Mouse (Mus musculus) frontal cortex, adult (tissue): ENCODE results near the gene Rps13.
A peak's percentile ranks its signal among the peaks of the same experiment; 100 is the strongest.
"Not testable (repeated sequence)": the region's sequence is repeated elsewhere in the genome, so short reads cannot be mapped to it uniquely, and the experiment has no call there.

ENCODE experiments used
- ATAC-seq: cut with Nextera tagmentation; 2 replicates; pipeline ENCODE4 v1.9.2; 2017; ENCODE audit warnings: mild to moderate bottlenecking, moderate library complexity, mixed read lengths; ENCODE audit not compliant: low TSS enrichment

The Rps13 gene

GRCm38 (mm10) chr7:116333713-116334668 is at the start of gene Rps13:
Gene Rps13, minus strand, starts transcription at chr7:116334195.
- peak; percentile 97 for ATAC-seq

DNA sequence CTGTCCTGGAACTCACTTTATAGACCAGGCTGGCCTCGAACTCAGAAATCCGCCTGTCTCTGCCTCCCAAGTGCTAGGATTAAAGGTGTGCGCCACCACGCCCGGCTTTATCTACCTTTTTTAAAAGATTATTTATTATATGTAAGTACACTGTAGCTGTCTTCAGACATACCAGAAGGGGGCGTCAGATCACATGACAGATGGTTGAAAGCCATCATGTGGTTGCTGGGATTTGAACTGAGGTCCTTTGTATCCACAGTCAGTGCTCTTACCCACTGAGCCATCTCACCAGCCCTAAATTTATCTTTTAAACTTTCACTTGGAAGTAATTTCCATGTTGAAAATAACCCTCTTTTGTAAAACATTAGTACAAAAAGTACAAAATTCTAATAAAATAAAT is 45.2 kb upstream of the Rps13 start:
- ATAC-seq: not testable (repeated sequence)

DNA sequence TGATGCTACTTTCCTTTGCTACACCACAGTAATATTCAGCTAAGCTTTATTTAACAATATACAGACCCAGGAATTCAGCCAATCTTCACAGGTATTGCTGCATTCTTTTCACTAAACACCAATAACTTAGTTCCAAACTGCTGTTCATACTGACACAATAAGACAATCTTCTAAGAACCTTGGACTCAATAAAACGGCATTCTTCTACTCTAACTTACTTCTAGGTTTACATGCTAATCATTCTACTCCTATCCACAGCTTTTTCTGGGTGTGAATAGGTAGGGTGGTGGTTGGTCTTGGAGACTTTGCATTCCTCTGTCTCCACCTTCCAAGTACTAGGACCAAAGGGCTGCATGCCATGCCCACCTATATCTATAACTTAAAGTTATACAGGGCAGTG is 40.3 kb upstream of the Rps13 start:
- no peak for ATAC-seq

DNA sequence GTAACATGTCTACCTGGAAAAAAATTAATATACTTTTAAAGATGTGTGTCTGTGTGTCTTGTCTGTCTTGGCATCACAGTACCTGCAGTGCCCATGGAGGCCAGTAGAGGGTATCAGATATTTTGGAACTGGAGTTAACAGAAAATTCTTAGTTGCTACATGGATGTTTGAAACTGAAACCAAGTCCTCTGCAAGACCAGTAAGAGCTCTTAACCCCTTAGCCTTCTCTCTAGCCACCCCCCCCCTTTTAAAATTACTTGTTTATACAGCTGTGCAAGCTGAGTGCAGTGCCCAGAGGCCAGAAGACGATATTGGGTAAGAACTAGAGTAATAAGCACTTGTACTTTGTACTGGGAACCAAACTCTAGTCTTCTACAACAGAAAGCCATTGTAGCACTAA is 2.2 kb upstream of the Rps13 start:
- no peak for ATAC-seq

GRCm38 (mm10) chr7:116335133-116335532 is 1.1 kb upstream of the Rps13 start:
- no peak for ATAC-seq

GRCm38 (mm10) chr7:116334669-116335038 is 659 bp upstream of the Rps13 start:
- no peak for ATAC-seq

DNA sequence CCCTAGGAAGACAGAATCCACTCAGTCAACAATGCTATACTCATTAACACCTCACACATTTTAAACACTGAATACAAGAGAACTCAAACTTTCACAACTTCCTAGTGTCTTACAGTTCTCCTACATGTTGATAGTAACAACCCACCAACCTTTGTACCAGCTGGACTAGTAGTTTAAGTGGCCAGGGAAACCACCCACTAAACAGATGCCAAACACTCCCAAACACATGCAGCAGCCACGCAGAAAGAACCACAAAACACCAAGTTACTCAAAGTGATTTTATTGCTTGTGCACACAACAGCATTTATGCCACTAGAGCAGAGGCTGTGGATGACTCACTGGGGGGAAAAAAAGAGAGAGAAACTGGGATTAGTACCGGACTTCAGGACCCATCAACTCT is 2.7 kb downstream of the Rps13 start:
- ATAC-seq: 0 out of 2 replicates have a peak, but pooled peaks have one; percentile 11

- no peak for ATAC-seq
Observed at GRCm38 (mm10) chr7:116329858-116330257, 4.1 kb downstream of the Rps13 start.

DNA sequence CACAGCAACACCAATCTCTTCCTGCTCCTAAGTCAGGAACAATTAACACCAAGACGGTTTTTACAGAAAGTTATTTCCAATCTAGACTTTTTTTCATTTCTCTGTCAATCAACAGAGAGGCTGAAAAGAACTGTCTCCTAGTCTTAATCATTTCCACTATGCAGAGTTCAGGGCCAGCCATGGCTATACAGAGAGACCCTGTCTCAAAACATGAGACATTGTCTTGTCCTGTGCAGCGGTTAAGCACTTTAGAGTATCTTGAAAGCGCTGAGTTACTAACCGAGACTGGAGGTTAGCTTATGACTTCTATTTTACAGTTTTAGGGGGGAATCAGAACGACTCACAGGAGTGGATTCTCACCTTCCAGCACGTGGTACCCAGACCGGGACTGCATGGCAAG is 5.2 kb downstream of the Rps13 start:
- ATAC-seq: no peak

DNA sequence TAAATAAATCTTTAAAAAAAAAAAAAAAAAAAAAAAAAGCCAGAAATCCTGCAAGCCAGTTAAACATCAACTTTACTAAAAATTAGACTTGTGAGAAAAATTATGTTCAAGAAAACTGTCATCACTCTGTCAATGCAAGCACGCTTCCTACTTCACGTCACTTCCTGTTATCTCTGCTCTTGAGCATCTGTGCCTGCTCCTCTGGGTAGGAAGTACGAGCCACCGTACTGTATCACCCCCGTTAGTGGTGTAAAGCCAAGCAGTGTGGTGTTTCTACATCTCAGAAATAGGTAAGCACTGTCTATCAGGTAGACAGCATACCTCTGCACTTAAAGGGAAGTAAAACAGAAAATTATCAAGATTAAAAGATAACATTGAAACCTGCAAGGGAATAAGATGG is 6.1 kb downstream of the Rps13 start:
- ATAC-seq: no peak

DNA sequence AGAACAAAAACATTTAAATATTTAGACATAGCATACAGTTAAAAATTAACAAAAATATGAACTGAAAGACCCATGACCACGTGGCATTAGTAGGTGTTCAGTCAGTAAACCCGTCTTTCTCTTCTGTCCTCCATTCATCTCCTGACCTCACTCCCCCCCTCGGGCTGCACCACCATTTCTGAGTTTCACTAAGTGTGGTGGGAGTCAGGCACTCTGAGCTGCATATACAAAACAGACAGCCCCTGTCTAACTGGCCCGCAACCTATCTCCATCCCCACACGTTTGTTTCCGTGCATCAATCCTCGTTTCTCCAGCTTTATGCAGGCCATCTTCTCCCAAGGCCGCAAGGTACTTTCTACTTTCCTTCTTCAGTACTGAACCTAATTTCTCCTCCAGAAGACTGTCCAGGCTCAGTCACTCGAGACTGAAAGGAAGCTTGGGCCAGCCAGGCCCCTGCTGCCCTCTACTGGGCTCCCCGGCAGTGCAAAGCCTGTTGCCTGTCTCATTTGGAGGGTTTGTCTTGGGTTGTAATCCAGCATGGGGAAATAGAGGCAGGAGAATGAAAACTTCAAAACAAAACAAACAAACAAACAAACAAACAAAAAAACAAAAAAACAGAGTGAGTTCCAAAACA is 10.5 kb downstream of the Rps13 start:
- ATAC-seq: peak; percentile 89

DNA sequence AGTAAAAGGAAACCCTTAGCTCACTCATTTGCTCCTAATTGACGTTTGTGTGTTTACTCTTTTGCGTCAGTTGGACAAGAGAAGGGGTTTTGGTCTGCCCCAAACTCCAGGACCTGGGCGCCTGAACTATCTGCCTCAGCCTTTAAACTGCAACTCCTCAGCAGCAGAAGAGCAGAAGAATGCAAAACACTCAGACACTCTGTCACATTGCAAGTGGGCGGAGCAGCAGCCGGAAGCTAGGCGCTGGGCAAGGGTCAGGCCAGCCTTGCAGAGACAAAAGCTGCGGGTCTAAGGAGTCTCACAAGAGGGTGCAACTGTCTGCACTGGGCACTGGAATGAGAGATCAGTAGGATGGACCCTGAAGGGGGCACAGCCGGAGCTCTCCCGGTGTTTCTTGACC is 24.5 kb downstream of the Rps13 start:
- ATAC-seq: no peak

DNA sequence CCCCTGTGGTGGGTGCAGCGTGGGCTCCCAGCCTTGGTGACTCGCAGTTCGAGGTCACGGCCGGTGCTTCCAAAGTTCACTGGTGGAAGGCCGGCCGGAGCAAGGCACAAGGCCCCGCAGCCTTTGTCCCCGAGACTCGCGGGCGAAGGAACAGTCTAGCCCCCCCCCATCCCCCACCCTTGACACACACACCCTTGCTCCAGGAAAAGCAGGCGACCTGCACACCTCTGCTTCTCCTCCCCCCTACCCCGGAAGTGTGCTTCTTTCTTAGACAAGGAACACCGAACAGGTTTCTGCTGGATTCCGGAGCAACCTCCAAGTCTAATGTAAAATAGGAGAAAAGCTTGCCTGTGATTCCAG is 25.4 kb downstream of the Rps13 start:
- no peak for ATAC-seq

DNA sequence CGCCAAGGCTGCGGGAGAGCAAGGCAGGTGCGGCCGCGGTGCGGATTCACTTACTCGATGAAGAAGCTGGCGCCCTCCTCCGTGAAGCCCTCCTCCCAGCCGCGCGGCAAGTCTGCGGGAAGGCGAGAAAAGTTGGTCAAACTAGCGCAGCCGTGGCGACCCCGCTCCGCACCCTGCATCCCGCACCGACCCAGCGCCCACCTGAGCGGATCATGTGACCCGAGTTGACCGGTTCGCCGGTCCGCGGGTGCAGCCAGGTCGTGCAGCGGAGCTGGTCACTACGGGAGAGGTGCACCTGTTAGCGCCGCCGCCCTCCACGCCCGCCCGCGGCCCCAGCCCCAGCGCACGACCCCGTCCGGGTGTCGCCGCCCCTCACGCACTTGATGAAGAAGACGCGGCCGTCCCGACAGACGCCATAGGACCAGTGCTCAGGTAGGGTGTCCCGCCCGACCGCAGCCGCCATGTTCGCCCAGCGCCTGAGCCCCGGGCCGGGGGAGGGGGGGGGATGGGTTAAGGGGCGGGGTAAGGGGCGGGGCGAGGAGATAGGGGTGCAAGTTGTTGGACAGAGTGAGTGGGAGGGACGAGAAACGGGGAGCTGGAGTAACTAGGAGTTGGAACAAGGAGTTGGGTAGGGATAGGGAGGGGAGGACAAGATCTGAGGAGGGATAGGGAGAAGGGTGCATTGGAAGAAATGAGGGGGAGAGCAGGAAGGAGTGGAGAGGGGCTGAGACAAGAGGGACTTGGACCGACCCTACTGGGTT is 25.9 kb downstream of the Rps13 start, which contains the start of gene Plekha7:
TSS of gene Plekha7 (minus strand) at position 506 of the 761 bp plus-strand sequence.
- ATAC-seq: no peak

DNA sequence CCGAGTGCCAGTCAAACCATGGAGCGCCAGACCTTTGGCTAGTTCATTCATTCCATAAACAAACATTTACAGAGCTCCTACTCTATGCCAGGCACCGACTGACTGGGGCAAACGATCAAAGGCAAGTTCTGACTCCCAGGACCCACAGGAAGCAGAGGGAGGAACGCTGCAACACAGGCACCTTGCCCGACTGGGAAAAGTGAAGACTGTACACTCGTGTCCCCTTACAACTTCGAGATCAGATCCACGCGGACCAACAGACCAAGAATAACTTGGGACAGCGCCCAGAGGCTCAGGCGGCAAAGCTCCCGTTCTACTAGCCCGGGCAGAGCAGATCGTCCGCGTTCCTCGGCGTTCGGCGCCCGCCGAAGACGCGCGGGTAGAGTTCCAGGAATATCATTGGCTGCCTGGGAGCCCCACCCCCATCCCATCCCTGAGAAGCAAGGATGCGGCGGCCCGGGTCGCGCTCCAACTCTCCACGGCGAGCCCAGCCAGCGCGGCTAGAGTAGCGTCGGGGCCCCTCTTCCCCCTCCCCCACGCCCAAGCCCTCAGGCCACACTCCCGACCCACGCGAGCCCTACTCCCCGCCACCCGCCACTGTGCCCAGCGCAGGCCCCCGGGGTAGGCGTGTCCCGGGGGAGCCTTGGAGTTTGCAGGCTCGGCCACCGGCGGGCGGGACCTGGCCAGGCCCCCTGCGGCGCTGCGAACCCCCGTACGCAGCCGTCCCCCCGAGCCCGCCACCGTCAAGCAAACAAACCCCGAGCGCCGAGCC is 26.7 kb downstream of the Rps13 start:
- peak; percentile 79 for ATAC-seq

DNA sequence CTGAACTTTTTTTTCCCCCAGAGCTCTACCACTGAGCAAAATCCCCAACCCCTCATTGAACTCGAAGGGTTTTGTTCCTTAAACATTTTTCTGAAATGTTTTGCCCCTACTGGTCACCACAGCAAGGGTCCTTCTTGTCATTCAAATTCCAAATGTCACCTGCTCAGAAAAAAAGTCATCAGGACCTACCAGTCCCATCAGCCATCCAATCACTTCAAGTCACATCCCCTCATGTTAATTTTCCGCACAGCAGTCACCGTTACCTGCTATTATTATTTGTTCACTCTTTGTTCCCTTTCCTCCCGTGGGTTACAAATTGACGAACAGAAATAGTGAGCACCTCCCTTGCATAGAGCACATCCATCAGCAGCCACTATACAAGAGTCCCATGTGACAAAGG is 27.4 kb downstream of the Rps13 start:
- no peak for ATAC-seq

- ATAC-seq: no peak
Observed at GRCm38 (mm10) chr7:116301661-116302311, 32.2 kb downstream of the Rps13 start.

DNA sequence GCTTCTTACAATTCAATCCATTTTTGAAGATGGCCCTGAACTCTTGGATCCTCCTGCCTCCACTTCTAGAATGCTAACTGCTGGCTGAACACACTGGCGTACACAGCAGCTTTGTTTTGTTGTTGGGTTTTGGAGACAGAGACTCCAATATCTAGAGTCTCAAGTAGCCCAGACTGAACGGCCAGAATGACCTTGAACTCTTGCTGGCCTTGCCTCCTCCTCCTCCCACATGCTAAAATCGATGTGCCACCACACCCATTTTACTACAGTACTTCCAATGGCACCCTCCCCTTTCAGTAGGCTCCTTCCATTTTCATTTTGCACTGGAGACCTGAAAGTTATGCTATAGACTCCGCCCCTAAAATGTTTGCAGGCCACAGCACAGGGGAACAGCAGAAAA is 32.9 kb downstream of the Rps13 start:
- no peak for ATAC-seq

GRCm38 (mm10) chr7:116298851-116299250 is 35.1 kb downstream of the Rps13 start:
- ATAC-seq: no peak

- no peak for ATAC-seq
Observed at GRCm38 (mm10) chr7:116298389-116298788, 35.6 kb downstream of the Rps13 start.

DNA sequence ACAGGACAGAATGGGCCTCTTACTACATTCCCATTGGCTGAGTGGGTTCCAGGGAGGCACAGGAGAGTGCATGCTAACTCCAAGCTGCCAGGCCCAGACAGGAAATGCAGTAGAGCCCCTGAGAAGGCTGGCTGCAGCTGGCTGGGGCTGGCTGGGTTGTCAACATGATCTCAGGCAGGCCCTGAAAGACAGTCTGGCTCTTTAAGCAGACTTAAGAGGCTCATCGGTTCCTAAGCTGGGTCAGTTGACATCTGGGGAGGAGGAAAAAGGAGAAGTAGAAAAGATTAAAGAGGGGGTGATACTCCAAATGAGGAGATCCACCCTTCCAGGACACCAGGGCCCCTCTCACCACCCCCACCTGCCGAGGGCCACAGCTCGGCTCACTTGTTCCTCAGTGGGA is 39.0 kb downstream of the Rps13 start:
- ATAC-seq: no peak
